Mouse (Mus musculus) layer of hippocampus, adult 8-10 months (tissue): ENCODE data around the gene Cyp17a1. TPM values are rescaled to one million over a fixed set of nuclear protein-coding genes. Genes with fewer than 3 reads are reported as not detected.

ENCODE experiments used
- DNase-seq, 2 experiments: peaks; one replicate each; pipeline ENCODE4 v3.0.0; 2022; ENCODE audit warnings: low spot score in 2 of 2
- total RNA-seq, 4 experiments: library from RNA; stranded (reverse); gene quantifications; 2 replicates each; pipeline ENCODE4 v1.2.4; 2022

Gene Cyp17a1
- total RNA-seq, 4 experiments from 2014 or later, result not detected

DNA sequence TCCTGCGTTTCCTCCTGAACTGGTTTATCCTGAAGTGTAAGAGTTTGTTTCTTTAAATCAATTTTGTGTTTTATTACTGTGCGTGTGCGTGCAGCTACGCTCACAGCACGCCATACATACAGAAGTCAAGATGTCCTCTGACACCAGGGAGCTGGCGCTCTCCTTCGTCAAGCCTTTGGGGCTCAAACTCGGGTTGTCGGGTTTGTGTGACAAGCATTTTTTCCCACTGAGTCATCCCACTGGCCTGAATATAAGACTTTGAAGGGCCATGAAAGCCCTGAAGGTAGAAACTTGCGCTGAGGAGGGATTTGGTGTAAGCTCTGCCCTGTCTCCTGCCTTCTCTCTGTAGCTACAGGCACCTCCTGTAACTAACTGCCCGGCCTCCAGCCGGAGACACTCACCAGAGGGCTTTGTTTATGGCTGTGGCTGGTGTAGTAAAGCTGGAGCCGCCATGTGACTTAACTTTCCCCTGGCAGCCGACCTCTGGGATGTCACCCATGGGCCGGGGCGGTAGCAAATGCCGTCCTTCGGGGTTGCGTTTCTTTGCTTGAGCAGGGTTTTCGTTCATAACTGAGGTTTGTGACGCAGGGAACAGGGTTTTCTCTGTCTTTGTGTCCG is 30.7 kb downstream of the Cyp17a1 start:
- no peak for DNase-seq

GRCm38 (mm10) chr19:46641420-46642085 is 31.4 kb downstream of the Cyp17a1 start:
- peak in 1 of 2 experiments; percentile 31 for DNase-seq

DNA sequence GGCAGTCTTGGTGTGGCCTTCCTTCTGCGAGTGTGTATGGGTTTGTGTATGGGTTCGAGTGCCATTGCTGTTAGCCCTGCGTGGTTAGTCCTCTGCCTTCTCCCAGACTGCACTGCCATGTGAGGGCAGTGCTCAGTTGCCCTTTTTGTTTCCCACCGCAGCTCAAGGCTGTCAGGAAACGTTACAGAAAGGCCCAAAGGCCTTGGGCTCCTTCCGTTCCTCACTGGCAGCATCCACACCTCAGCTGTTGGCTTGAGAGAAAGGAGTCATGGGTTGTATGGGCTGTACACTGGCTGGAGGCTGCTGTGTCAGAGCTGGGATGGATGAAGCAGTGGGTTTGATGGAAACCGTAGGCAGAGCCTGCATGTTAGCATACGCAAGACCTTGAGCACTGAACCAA is 32.2 kb downstream of the Cyp17a1 start:
- DNase-seq, result no peak

DNA sequence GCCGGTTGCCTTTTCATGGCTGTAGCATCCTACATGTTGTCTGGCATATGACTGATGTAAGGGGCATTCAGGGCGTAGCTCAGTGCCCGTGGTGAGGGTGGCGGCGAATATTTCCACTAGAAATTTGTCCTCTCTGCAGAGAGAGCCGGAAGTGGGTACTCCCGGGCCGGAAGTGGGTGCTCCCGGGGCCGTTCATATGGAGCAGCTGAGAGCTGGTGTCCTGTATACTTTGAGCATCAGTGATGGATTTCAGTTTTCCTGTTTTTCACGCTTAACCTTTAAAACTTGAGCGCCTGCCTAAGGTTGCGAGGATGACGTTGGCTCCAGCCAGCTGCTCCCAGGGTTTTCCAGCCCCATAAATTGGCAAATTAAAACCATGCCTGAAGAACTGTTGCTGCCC is 33.5 kb downstream of the Cyp17a1 start:
- DNase-seq, result no peak

DNA sequence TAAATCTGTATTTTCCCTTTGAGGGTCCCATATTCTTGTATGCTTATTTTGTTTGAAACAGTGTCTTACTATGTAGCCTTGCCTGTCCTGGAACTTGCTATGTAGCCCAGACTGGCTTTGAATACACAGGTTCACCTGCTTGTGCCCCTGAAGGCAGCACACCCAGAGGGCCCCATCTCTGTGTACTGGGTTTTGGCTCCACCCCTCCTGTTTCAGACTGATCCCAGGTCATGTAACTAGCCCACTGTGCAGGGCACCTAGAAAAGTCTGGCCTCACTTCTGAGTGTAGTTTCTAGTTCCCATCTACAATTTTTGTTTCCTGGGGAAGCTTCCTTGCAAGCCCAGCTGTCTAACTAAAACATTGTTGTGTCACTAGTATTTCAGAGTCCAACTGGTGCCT is 33.9 kb downstream of the Cyp17a1 start:
- no peak for DNase-seq

- DNase-seq, result no peak
Observed at GRCm38 (mm10) chr19:46637598-46637997, 35.4 kb downstream of the Cyp17a1 start.

- no peak for DNase-seq
Observed at GRCm38 (mm10) chr19:46635766-46636165, 37.2 kb downstream of the Cyp17a1 start.

DNA sequence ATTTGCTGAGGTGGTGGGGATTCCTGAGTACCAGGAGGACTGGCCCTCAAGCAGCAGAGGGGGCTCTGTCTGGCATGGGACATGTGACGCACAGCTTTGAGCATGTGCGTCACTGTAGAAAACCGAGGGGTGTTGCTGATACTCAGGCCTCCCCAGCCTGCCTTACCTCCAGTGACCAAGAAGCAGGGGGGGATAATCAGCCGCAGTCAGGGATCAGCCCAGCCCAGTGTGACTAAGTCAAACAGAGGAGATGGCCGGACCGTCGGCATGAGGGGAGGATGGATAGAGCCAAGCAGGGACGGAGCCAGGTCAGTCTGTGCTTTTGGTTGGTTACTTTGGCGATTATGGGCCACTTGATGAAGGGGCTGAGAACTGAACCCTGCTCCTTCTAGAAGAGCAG is 41.3 kb downstream of the Cyp17a1 start:
- no peak for DNase-seq

DNA sequence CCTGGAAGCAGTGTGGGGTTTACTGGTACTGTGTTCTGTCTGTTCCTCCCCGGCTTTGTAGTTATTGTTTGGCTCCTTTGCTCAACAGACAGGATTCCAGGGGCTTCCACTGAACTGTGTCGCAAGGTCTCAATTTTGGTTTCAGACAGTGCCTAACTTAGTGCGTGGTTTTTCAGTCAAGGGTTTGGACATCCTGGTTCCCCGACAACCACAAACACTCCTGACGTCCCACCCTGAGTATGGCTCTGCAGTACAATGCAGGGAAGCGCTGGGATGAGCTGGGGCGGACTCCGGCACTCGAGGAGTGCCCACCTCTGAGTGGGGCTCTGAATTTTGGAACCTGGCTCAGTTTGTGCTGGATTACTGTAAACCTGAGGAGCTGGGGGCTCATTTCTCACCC is 43.2 kb downstream of the Cyp17a1 start:
- no peak for DNase-seq

- DNase-seq, result no peak
Observed at GRCm38 (mm10) chr19:46628403-46628802, 44.6 kb downstream of the Cyp17a1 start.

- DNase-seq, result no peak
Observed at GRCm38 (mm10) chr19:46625519-46625918, 47.5 kb downstream of the Cyp17a1 start.

DNA sequence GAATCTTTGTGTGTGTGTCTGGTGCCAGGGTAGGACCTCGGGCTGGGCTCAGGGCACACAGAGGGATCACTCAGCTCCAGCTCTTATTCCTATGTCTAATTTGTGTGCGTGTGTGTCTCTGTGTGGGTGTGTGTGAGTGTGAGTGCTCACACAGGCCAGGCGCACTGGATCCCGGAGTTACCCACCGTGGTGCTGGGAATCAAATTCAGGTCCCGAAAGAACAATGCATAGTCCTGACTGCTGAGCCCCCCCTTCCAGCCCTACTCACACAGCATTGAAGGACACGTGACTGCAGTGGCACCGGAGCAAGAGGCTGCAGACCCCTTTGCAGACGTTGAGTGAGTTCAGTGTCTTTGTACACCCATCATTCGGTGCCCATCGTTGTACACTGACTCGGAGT is 48.0 kb downstream of the Cyp17a1 start:
- no peak for DNase-seq

- DNase-seq, result no peak
Observed at GRCm38 (mm10) chr19:46623790-46624772, 48.9 kb downstream of the Cyp17a1 start.

DNA sequence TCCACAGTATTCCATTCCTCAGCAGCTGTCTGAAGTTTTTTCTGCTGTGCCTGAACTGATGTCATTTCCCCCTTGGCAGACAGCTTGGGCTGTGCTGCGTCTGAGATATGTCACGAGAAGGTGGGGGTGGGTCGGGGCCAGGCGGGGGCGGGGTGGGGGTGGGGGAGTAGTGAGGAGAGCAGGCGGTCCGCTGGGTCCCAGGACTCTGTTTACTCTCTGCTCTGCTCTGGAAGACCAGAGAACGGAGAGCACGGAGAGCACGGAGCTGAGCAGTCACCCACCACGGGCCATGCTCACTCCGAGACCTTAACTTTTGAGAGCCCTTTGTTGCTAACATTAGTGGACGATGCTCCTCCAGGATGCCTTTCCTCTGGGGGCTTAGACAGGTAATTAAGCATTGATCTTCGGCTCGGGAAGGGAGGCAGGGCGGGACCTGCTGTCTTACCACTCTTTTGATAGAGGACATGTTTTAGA is 49.7 kb downstream of the Cyp17a1 start:
- no peak for DNase-seq

DNA sequence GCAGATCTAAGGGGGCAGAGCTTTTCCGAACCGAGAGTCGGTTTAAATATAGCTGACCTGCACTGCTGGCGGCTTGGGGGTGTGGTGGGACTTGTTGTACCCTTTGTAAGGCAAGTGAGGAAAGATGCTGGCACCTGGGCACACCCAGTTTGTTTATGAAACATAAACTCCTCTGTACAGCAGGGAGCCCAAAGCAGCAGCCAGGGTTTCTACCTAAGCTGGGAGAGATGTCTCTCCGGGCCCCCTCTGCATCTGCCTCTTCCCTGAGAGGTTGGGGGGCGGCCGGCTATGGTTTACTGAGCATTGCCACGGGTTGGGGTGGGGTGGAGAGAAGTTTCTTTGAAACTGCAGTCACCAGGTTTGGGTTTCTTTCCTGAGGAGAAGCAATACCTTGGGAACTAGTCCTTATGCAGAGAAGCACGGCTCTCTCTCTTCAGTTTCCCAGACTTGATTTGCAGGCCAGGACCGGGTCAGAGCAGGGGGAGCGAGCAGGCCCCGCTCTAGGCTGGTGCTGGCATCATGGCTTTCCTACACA is 50.2 kb downstream of the Cyp17a1 start:
- no peak for DNase-seq

DNA sequence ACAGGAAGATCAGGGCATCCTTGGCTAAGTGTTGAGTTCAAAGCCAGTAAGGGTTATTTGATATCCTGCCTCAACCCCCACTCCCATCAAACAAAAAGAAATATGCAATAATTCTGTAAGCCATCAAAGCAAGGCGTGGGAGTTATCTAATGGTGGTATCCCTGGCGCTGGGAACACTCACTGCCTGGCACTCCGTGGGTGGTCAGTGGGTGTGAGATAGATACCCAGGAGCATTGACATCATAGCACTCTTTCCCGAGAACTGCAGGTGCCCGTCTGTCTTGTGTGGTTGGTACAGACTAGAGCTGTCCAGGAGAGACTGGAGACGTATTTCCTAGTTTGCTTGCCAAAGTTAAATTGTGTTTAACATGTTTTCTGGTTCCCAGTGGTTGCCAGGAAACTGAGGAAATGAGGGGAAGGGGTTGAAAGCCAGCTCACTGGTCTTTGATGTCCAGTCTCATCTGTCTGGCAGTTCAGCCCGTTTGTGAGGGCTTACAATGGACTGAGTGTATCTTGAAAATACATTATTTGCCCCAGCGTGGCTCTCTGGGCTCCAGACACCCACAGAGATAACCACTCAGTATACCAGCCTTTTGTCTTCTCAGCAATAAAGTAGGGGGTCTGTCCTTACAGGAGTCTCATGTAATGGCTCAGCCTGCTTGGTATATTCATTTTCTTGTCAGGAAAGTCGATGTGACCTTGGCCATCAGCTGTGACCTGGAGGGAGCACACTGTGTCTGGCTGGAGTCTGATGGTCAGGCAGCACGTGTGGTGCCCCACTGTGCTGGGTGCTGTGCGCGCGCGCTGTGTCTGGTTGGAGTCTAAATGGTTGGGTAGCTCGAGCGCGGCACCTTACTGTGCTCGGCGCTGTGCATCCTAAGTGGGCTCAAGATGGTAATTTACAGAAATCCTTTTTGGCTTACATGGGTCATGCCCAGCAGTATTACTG is 51.5 kb downstream of the Cyp17a1 start:
- DNase-seq, result no peak

GRCm38 (mm10) chr19:46620016-46620808 is 52.8 kb downstream of the Cyp17a1 start:
- DNase-seq, result no peak

GRCm38 (mm10) chr19:46619518-46619917 is 53.5 kb downstream of the Cyp17a1 start:
- DNase-seq, result no peak

- DNase-seq, result no peak
Observed at GRCm38 (mm10) chr19:46619001-46619400, 54.0 kb downstream of the Cyp17a1 start.

GRCm38 (mm10) chr19:46618322-46618721 is 54.6 kb downstream of the Cyp17a1 start:
- DNase-seq, result no peak
